Mouse (Mus musculus): ENCODE results near the gene Rybp. TPM values are rescaled to one million over a fixed set of nuclear protein-coding genes. Genes with fewer than 3 reads are reported as not detected.

Gene Rybp
- polyA plus RNA-seq, 1 experiment: 28.6 TPM

DNA sequence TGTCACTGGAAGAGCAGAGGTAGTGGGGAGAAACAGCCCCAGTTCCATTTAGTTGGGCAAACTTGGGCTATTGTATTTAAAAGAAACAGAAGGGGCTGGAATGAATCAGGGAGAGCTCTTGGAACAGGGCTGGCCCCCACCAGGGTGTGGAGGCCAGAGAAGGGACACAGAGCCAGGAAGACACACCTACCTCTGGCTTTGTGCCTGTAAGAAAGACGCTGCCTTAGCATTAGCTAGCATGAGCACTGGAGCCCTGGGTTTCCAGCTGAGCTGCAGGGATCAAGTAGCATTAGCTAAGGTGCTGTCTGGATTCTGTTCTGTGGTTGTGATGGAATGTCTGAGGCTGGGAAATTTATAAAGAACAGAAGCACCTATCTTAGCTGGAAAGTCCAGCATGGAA, 85.2 kb downstream of the Rybp start:
- H3K27me3 ChIP-seq (ENCODE audit: control insufficient read depth, insufficient read depth, low read length): no peaks in the 10 kb centered on the region
- TF ChIP-seq CTCF (IDR thresholded peaks at IDR 0.05; ENCODE audit: borderline replicate concordance, control insufficient read depth, extremely low read depth, insufficient read depth, low read length, poor library complexity): no peak
- TF ChIP-seq POLR2A (IDR thresholded peaks at IDR 0.05; ENCODE audit: control insufficient read depth, extremely low read depth, insufficient read depth, low read length, poor library complexity): no peak
- DNase-seq: no peak

GRCm38 (mm10) chr6:100197102-100197501, 90.2 kb downstream of the Rybp start:
- 91% methylated on average over 5 of the region's 5 CpGs for WGBS
- no peaks in the 10 kb centered on the region for H3K4me1 ChIP-seq (replicated peaks; ENCODE audit: control insufficient read depth, insufficient read depth, low read length)
- H3K4me3 ChIP-seq (ENCODE audit: control insufficient read depth, insufficient read depth, low read length): no peak overlapping the region
- DNase-seq: no peak
- no peaks in the 10 kb centered on the region for H3K27me3 ChIP-seq (ENCODE audit: control insufficient read depth, insufficient read depth, low read length)
- no peak for TF ChIP-seq POLR2A (IDR thresholded peaks at IDR 0.05; ENCODE audit: control insufficient read depth, extremely low read depth, insufficient read depth, low read length, poor library complexity)
- TF ChIP-seq CTCF (IDR thresholded peaks at IDR 0.05; ENCODE audit: borderline replicate concordance, control insufficient read depth, extremely low read depth, insufficient read depth, low read length, poor library complexity): no peak
- no peaks in the 10 kb centered on the region for H3K36me3 ChIP-seq (ENCODE audit: control insufficient read depth, insufficient read depth, low read length)
- no peak overlapping the region for H3K27ac ChIP-seq (ENCODE audit: control insufficient read depth, insufficient read depth, low read length)

More for the DNA sequence above, 85.2 kb downstream of the Rybp start:
- Histone ChIP-seq H3K27ac (ENCODE audit: control insufficient read depth, insufficient read depth, low read length) (no peak overlapping the region), H3K36me3 (ENCODE audit: control insufficient read depth, insufficient read depth, low read length) (no peaks in the 10 kb centered on the region), H3K4me1 (replicated peaks; ENCODE audit: control insufficient read depth, insufficient read depth, low read length) (peaks cover 14% of the 10 kb centered on the region), H3K4me3 (ENCODE audit: control insufficient read depth, insufficient read depth, low read length) (no peak overlapping the region)
- WGBS: 88% methylated on average over 1 of the region's 1 CpGs

- WGBS: 87% methylated on average over 7 of the region's 7 CpGs
- no peak for TF ChIP-seq POLR2A (IDR thresholded peaks at IDR 0.05; ENCODE audit: control insufficient read depth, extremely low read depth, insufficient read depth, low read length, poor library complexity)
- TF ChIP-seq CTCF (IDR thresholded peaks at IDR 0.05; ENCODE audit: borderline replicate concordance, control insufficient read depth, extremely low read depth, insufficient read depth, low read length, poor library complexity): no peak
- Histone ChIP-seq H3K36me3 (ENCODE audit: control insufficient read depth, insufficient read depth, low read length) (no peaks in the 10 kb centered on the region), H3K27me3 (ENCODE audit: control insufficient read depth, insufficient read depth, low read length) (no peaks in the 10 kb centered on the region), H3K4me1 (replicated peaks; ENCODE audit: control insufficient read depth, insufficient read depth, low read length) (no peaks in the 10 kb centered on the region), H3K4me3 (ENCODE audit: control insufficient read depth, insufficient read depth, low read length) (no peak overlapping the region), H3K27ac (ENCODE audit: control insufficient read depth, insufficient read depth, low read length) (no peak overlapping the region)
- DNase-seq: no peak
Measured at GRCm38 (mm10) chr6:100195870-100196409, 91.3 kb downstream of the Rybp start.

DNA sequence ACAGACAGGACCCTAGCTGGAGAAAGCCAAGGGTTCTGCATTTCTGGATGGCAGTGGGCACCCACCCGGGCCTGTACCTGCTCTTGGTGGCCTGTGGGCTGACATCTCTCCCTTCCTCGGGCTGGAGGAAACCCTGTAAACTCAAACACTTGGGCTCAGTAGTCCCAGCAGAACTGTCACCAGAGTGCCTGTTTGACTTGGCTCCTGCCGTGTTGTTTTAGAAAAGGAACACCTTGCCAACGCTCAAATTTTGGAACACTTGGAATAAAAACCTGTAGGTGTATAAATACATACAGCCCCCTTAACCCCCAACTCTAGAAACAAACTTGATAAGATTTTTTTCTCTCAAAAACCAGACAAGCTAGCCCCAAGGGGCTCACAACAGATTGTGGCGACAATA, 92.2 kb downstream of the Rybp start:
- H3K4me3 ChIP-seq (ENCODE audit: control insufficient read depth, insufficient read depth, low read length): no peak overlapping the region
- no peak overlapping the region for H3K27ac ChIP-seq (ENCODE audit: control insufficient read depth, insufficient read depth, low read length)
- WGBS: 85% methylated on average over 5 of the region's 5 CpGs
- no peaks in the 10 kb centered on the region for H3K4me1 ChIP-seq (replicated peaks; ENCODE audit: control insufficient read depth, insufficient read depth, low read length)
- no peaks in the 10 kb centered on the region for H3K27me3 ChIP-seq (ENCODE audit: control insufficient read depth, insufficient read depth, low read length)
- no peak for DNase-seq
- no peaks in the 10 kb centered on the region for H3K36me3 ChIP-seq (ENCODE audit: control insufficient read depth, insufficient read depth, low read length)
- TF ChIP-seq POLR2A (IDR thresholded peaks at IDR 0.05; ENCODE audit: control insufficient read depth, extremely low read depth, insufficient read depth, low read length, poor library complexity) (no peak), CTCF (IDR thresholded peaks at IDR 0.05; ENCODE audit: borderline replicate concordance, control insufficient read depth, extremely low read depth, insufficient read depth, low read length, poor library complexity) (no peak)

DNA sequence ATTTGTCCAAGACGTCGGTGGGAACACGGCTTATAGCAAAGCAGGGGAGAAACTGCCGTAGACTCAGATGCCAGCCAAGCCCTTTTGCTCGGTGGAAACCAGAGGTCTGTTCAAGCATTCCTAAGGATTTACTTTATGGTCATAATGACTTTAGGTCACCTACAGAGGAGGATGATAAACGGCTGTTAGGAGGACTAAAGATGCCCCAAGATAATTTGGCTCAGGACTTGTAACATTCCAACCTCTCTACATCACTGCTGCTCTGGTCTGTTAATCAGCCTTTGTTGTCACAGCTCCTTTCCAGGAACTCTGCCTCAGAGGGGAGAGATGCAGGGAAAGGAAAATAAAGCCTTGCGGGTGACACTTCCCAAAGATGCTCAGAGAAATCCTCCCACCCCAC, 93.5 kb downstream of the Rybp start:
- no peak for TF ChIP-seq POLR2A (IDR thresholded peaks at IDR 0.05; ENCODE audit: control insufficient read depth, extremely low read depth, insufficient read depth, low read length, poor library complexity)
- TF ChIP-seq CTCF (IDR thresholded peaks at IDR 0.05; ENCODE audit: borderline replicate concordance, control insufficient read depth, extremely low read depth, insufficient read depth, low read length, poor library complexity): no peak
- Histone ChIP-seq H3K27me3 (ENCODE audit: control insufficient read depth, insufficient read depth, low read length) (no peaks in the 10 kb centered on the region), H3K4me3 (ENCODE audit: control insufficient read depth, insufficient read depth, low read length) (no peak overlapping the region), H3K27ac (ENCODE audit: control insufficient read depth, insufficient read depth, low read length) (no peak overlapping the region), H3K4me1 (replicated peaks; ENCODE audit: control insufficient read depth, insufficient read depth, low read length) (no peaks in the 10 kb centered on the region), H3K36me3 (ENCODE audit: control insufficient read depth, insufficient read depth, low read length) (no peaks in the 10 kb centered on the region)
- DNase-seq: no peak
- 95% methylated on average over 7 of the region's 7 CpGs for WGBS

GRCm38 (mm10) chr6:100192691-100193229, 94.5 kb downstream of the Rybp start:
- WGBS: 60% methylated on average over 4 of the region's 4 CpGs
- H3K36me3 ChIP-seq (ENCODE audit: control insufficient read depth, insufficient read depth, low read length): no peaks in the 10 kb centered on the region
- no peaks in the 10 kb centered on the region for H3K27me3 ChIP-seq (ENCODE audit: control insufficient read depth, insufficient read depth, low read length)
- no peak overlapping the region for H3K27ac ChIP-seq (ENCODE audit: control insufficient read depth, insufficient read depth, low read length)
- no peaks in the 10 kb centered on the region for H3K4me1 ChIP-seq (replicated peaks; ENCODE audit: control insufficient read depth, insufficient read depth, low read length)
- TF ChIP-seq POLR2A (IDR thresholded peaks at IDR 0.05; ENCODE audit: control insufficient read depth, extremely low read depth, insufficient read depth, low read length, poor library complexity) (no peak), CTCF (IDR thresholded peaks at IDR 0.05; ENCODE audit: borderline replicate concordance, control insufficient read depth, extremely low read depth, insufficient read depth, low read length, poor library complexity) (no peak)
- no peak overlapping the region for H3K4me3 ChIP-seq (ENCODE audit: control insufficient read depth, insufficient read depth, low read length)
- DNase-seq: no peak

All from thymus, adult 2 months (tissue).